ENCODE assay signal across 9 mouse cellular contexts in genomic region chr16:4370141-4370541, GRCm38 (mm10). TPM values are rescaled to one million over a fixed set of nuclear protein-coding genes. Genes with fewer than 3 reads are reported as not detected.
DNase-seq lines count a peak whose midpoint lies in the region; ATAC-seq lines count a peak whose summit lies in the region.
"Had no signal": no experiment of that assay in that cellular context is flagged by ENCODE, and none has a peak within 500 bp of the region (broad histone marks: within the 10 kb centered on the region; RNA-seq: fewer than 3 reads in every experiment).

No protein-coding gene starts in this region.

- no peak for DNase-seq in embryonic facial prominence, embryonic 10.5 days (ENCODE audit: low spot score)
- DNase-seq in MEL-GATA-1-ER (ENCODE audit: extremely low read depth, low read depth): peak; percentile 11
- DNase-seq in cerebellum, adult 9-11 months: peak; percentile 86
- peak; percentile 65 to 70 for DNase-seq in heart, postnatal 36 days
- no peak for DNase-seq in embryo, embryonic 10.5 days (ENCODE audit: low spot score)
- DNase-seq: liver, embryonic 13.5 days had no signal

- H3K27ac ChIP-seq in embryonic facial prominence, embryonic 13.5 days: peak overlapping the region; percentile 36
- H3K27ac ChIP-seq in embryonic facial prominence, embryonic 10.5 days (replicated peaks): no peak overlapping the region
- H3K27ac ChIP-seq in forebrain, embryonic 12.5 days: no peak overlapping the region
- H3K27ac ChIP-seq: liver, embryonic 13.5 days had no signal

- no peak overlapping the region for H3K9ac ChIP-seq in embryonic facial prominence, embryonic 13.5 days
- H3K9ac ChIP-seq in forebrain, embryonic 12.5 days: no peak overlapping the region
- H3K9ac ChIP-seq: liver, embryonic 13.5 days had no signal

- no peak for ATAC-seq in embryonic facial prominence, embryonic 13.5 days (ENCODE audit: insufficient number of reproducible peaks, insufficient read depth, low FRiP score, low TSS enrichment, low read depth)
- no peak for ATAC-seq in CD4-positive, CD25-positive, alpha-beta regulatory T cell, adult 4 months
- no peak for ATAC-seq in forebrain, embryonic 12.5 days (ENCODE audit: low FRiP score)

- H3K4me1 ChIP-seq in embryonic facial prominence, embryonic 13.5 days: peaks cover 20% of the 10 kb centered on the region
- H3K4me1 ChIP-seq in embryonic facial prominence, embryonic 10.5 days: peaks cover 16% of the 10 kb centered on the region
- H3K4me1 ChIP-seq in forebrain, embryonic 12.5 days: no peaks in the 10 kb centered on the region

- no peak overlapping the region for H3K4me2 ChIP-seq in embryonic facial prominence, embryonic 13.5 days
- H3K4me2 ChIP-seq in forebrain, embryonic 12.5 days: no peak overlapping the region
- H3K4me2 ChIP-seq: liver, embryonic 13.5 days had no signal

- WGBS in embryonic facial prominence, embryonic 13.5 days: 54% methylated on average over 10 of the region's 10 CpGs
- 74% methylated on average over 10 of the region's 10 CpGs for whole genome bisulfite sequencing in embryonic facial prominence, embryonic 10.5 days
- 75% methylated on average over 10 of the region's 10 CpGs for WGBS in forebrain, embryonic 12.5 days

- no peaks in the 10 kb centered on the region for H3K27me3 ChIP-seq in embryonic facial prominence, embryonic 13.5 days
- H3K27me3 ChIP-seq in embryonic facial prominence, embryonic 10.5 days (replicated peaks; ENCODE audit: low read depth, poor library complexity, severe bottlenecking): no peaks in the 10 kb centered on the region
- no peaks in the 10 kb centered on the region for H3K27me3 ChIP-seq in forebrain, embryonic 12.5 days
- H3K27me3 ChIP-seq: liver, embryonic 13.5 days had no signal

- intact Hi-C loops in heart, postnatal 36 days (cut with DNase I): no loop called here

- no peak overlapping the region for H3K4me3 ChIP-seq in embryonic facial prominence, embryonic 13.5 days
- H3K4me3 ChIP-seq in embryonic facial prominence, embryonic 10.5 days: no peak overlapping the region
- H3K4me3 ChIP-seq in forebrain, embryonic 12.5 days (replicated peaks): no peak overlapping the region
- H3K4me3 ChIP-seq: liver, embryonic 13.5 days had no signal

- no peaks in the 10 kb centered on the region for H3K36me3 ChIP-seq in embryonic facial prominence, embryonic 13.5 days
- no peaks in the 10 kb centered on the region for H3K36me3 ChIP-seq in embryonic facial prominence, embryonic 10.5 days (replicated peaks)
- no peaks in the 10 kb centered on the region for H3K36me3 ChIP-seq in forebrain, embryonic 12.5 days (replicated peaks)
- H3K36me3 ChIP-seq: liver, embryonic 13.5 days had no signal

- no peaks in the 10 kb centered on the region for H3K9me3 ChIP-seq in embryonic facial prominence, embryonic 13.5 days
- no peaks in the 10 kb centered on the region for H3K9me3 ChIP-seq in embryonic facial prominence, embryonic 10.5 days
- H3K9me3 ChIP-seq in forebrain, embryonic 12.5 days: no peaks in the 10 kb centered on the region
- H3K9me3 ChIP-seq: liver, embryonic 13.5 days had no signal

RNA-seq across cellular contexts. Expression of gene Adcy9, which starts 50.2 kb away (rescaled TPM):
- polyA plus RNA-seq in embryonic facial prominence, embryonic 13.5 days (2015; fragmentation: Nextera tagmentation; extraction: Ambion mirVana): 1.1 and 1.7 TPM in 2 replicates
- 0.43 and 0.57 TPM in 2 replicates for polyA plus RNA-seq in embryonic facial prominence, embryonic 10.5 days (2016; fragmentation: Nextera tagmentation; extraction: Ambion mirVana)
- 10 to 100 TPM; 25.5 to 25.7 TPM for total RNA-seq in heart, postnatal 36 days (2021)
- under 1 TPM; 0.52 to 0.70 TPM for polyA plus RNA-seq in CD4-positive, CD25-positive, alpha-beta regulatory T cell, adult 4 months (2017; shearing (Covaris generic))
- 1.4 and 1.8 TPM in 2 replicates for polyA plus RNA-seq in forebrain, embryonic 12.5 days (2016; fragmentation: Nextera tagmentation; extraction: Ambion mirVana)

Comparison
In these comparisons a context has a peak if more than half of its experiments do, and no peak if none do; other contexts are left out.
1. DNase-seq: peak in MEL-GATA-1-ER (single experiment), cerebellum, adult 9-11 months (single experiment) and heart, postnatal 36 days (2 of 2); none in embryonic facial prominence, embryonic 10.5 days (single experiment) and embryo, embryonic 10.5 days (single experiment).